Comparison of ENCODE assay signal across 16 mouse cellular contexts in genomic region chr9:121593768-121594167, GRCm38 (mm10). TPM values are rescaled to one million over a fixed set of nuclear protein-coding genes. Genes with fewer than 3 reads are reported as not detected.
DNase-seq lines count a peak whose midpoint lies in the region; ATAC-seq and TF ChIP-seq lines count a peak whose summit lies in the region.
"Not testable (repeated sequence)": the region's sequence is repeated elsewhere in the genome, so short reads cannot be mapped to it uniquely, and the experiment has no call there.
"Had no signal": no experiment of that assay in that cellular context is flagged by ENCODE, and none has a peak within 500 bp of the region (broad histone marks: within the 10 kb centered on the region; RNA-seq: fewer than 3 reads in every experiment).

No protein-coding gene starts in this region.

- peak; percentile 76 for ATAC-seq in kidney, postnatal 0 days (replicated peaks; ENCODE audit: low FRiP score, low read depth)
- ATAC-seq in limb, embryonic 12.5 days (ENCODE audit: insufficient number of reproducible peaks, insufficient read depth, low FRiP score, low TSS enrichment, low read depth); limb, embryonic 15.5 days (ENCODE audit: insufficient number of reproducible peaks, low FRiP score, low TSS enrichment, low read depth): not testable (repeated sequence)

- not testable (repeated sequence) for H3K27ac ChIP-seq in kidney, postnatal 0 days
- peak overlapping the region; percentile 18; the same call in 1 of the 2 replicates for H3K27ac ChIP-seq in limb, embryonic 12.5 days
- H3K27ac ChIP-seq in limb, embryonic 15.5 days: peak overlapping the region; percentile 47; the same call in 1 of the 2 replicates

- not testable (repeated sequence) for H3K9me3 ChIP-seq in kidney, postnatal 0 days (replicated peaks; ENCODE audit: low read length); limb, embryonic 12.5 days; limb, embryonic 15.5 days

- peak; percentile 33 for DNase-seq in adipocyte (ENCODE audit: low spot score)
- peak; percentile 10 for DNase-seq in kidney, adult 11 months
- peak; percentile 11 for DNase-seq in kidney, adult 9 months
- not testable (repeated sequence) for DNase-seq in kidney, postnatal 0 days (ENCODE audit: low spot score)
- peak; percentile 53 for DNase-seq in yolk sac, embryonic 10.5 days (ENCODE audit: low spot score)

- H3K4me2 ChIP-seq in kidney, postnatal 0 days (ENCODE audit: low read length); limb, embryonic 12.5 days; limb, embryonic 15.5 days: not testable (repeated sequence)

- not testable (repeated sequence) for TF ChIP-seq CTCF in kidney, postnatal 0 days (IDR thresholded peaks at IDR 0.05; ENCODE audit: low read depth)

- not testable (repeated sequence) for H3K36me3 ChIP-seq in kidney, postnatal 0 days (ENCODE audit: insufficient read depth, low read length); limb, embryonic 12.5 days; limb, embryonic 15.5 days

- H3K4me1 ChIP-seq in kidney, postnatal 0 days (replicated peaks; ENCODE audit: insufficient read depth, low read length); limb, embryonic 12.5 days (replicated peaks): not testable (repeated sequence)
- H3K4me1 ChIP-seq in limb, embryonic 15.5 days: peaks cover 18% of the 10 kb centered on the region; the same call in 1 of the 2 replicates

- not testable (repeated sequence) for H3K9ac ChIP-seq in kidney, postnatal 0 days (ENCODE audit: low read depth, low read length); limb, embryonic 12.5 days (replicated peaks); limb, embryonic 15.5 days

- not testable (repeated sequence) for H3K27me3 ChIP-seq in kidney, postnatal 0 days (ENCODE audit: insufficient read depth, low read length); limb, embryonic 12.5 days; limb, embryonic 15.5 days

- 61% methylated on average over 3 of the region's 3 CpGs for WGBS in kidney, postnatal 0 days
- WGBS in limb, embryonic 12.5 days: 65% methylated on average over 3 of the region's 3 CpGs
- 68% methylated on average over 3 of the region's 3 CpGs for WGBS in limb, embryonic 15.5 days

- H3K4me3 ChIP-seq in kidney, postnatal 0 days (replicated peaks; ENCODE audit: low read depth, low read length); limb, embryonic 12.5 days (replicated peaks); limb, embryonic 15.5 days: not testable (repeated sequence)

RNA-seq across cellular contexts. Expression of gene Lyzl4, which starts 48.1 kb away (rescaled TPM):
- 0.28 TPM in 1 of 2 replicates, not detected in the other for polyA plus RNA-seq in kidney, postnatal 0 days (2015; fragmentation: Nextera tagmentation; extraction: Ambion mirVana)
- 0.45 TPM in 1 of 2 replicates, not detected in the other for polyA plus RNA-seq in limb, embryonic 12.5 days (2016; fragmentation: Nextera tagmentation; extraction: Ambion mirVana)
- 0.24 and 0.48 TPM in 2 replicates for polyA plus RNA-seq in limb, embryonic 15.5 days (2015; fragmentation: Nextera tagmentation; extraction: Ambion mirVana)
- polyA plus RNA-seq: activated CD4-positive, CD25-positive, alpha-beta regulatory T cell, adult 4 months; brain, embryonic 14.5 days; CD4-positive, CD25-positive, alpha-beta regulatory T cell, adult 4 months; embryonic facial prominence, embryonic 11.5 days; forebrain, embryonic 11.5 days; forebrain, embryonic 13.5 days; forebrain, embryonic 15.5 days; G1E; Patski had no signal

RNA-seq across cellular contexts. Expression of gene Vipr1, which starts 48.7 kb away (rescaled TPM):
- 0.13 and 0.17 TPM in 2 replicates for polyA plus RNA-seq in kidney, postnatal 0 days (2015; fragmentation: Nextera tagmentation; extraction: Ambion mirVana)
- 0.69 and 1.1 TPM in 2 replicates for polyA plus RNA-seq in limb, embryonic 12.5 days (2016; fragmentation: Nextera tagmentation; extraction: Ambion mirVana)
- 0.47 and 0.60 TPM in 2 replicates for polyA plus RNA-seq in limb, embryonic 15.5 days (2015; fragmentation: Nextera tagmentation; extraction: Ambion mirVana)
- polyA plus RNA-seq: G1E, Patski had no signal
